Mouse (Mus musculus): ENCODE data around the gene Psmg4.

DNA sequence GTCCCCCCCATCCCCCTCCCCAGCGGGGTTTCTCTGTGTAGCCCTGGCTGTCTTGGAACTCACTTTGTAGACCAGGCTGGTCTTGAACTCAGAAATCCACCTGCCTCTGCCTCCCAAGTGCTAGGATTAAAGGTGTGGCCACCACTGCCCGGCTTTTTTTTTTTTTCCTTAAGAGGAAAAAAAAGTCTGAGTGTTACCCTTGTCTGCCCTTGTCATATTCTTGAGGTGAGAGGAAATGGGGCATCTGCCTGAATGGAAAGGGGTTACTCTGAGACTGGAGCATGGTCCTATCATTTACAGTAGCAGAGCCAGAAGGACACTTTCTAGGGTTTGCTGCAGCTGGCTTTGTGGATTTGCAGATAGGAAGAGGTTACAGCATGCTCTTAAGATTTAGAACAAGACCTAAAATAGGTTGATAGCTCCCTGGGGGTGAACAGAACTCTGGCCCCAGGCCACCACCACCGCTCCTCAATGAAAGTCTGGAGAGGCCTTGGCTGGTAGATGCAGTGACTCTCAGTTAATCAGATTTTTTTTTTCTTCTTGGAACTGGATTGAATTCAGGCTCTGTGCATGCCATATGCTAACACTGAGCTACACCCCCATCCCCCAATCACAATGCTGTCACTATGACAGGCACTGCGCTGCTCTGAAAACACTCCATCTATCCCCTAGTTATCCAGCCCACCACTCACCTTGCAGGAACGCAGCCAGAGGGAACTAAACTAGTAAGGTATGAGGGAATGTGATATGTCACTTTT, 9.3 kb upstream of the Psmg4 start:
- TF ChIP-seq CTCF (IDR thresholded peaks at IDR 0.05 in 2 of 3, conservative IDR thresholded peaks at IDR 0.05 in 1 of 3; ENCODE audit: control insufficient read depth in 1 of 3, insufficient read depth in 1 of 3, low read depth in 2 of 3, low read length in 3 of 3, poor library complexity in 1 of 3, severe bottlenecking in 1 of 3) = no peak; a peak in 1 of 6 replicates
- TF ChIP-seq EP300 (IDR thresholded peaks at IDR 0.05; ENCODE audit: low read depth in 1 of 2, low read length in 2 of 2) = no peak
- TF ChIP-seq USF1 (IDR thresholded peaks at IDR 0.05; ENCODE audit: low read depth, low read length) = no peak

Measured in MEL (cell line).